Mouse (Mus musculus): ENCODE measurements at regions not wholly inside any gene's neighbourhood (a gene's known extent, or its start where the extent isn't known, plus 50 kb on each side); places are given as distances from the start of the nearest gene placed in this dataset.
A peak's percentile ranks its signal among the peaks of the same experiment; 100 is the strongest.

DNA sequence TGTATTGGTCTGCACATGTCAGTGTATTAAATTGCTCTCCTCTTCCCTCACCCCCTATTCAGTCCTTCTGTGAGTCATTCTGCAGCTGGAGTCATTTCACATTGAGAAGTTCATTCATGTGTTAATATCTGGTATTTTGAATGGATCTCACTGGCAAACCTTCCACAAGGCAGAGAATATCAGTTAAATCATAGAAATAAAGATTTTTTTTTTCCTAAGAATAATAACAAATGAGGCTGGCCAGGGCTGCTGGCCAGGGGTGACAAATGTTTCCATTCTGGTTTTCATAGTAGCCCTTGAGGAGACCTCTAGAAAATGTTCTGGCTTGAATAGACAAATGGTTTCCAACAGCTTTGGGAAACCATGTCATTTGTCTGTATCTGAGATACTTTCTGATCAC, 124.8 kb downstream of the Cdca7 start:
- H3K27me3 ChIP-seq (ENCODE audit: control insufficient read depth, insufficient read depth, low read length): no peaks in the 10 kb centered on the region
- H3K4me2 ChIP-seq (replicated peaks; ENCODE audit: low read depth, low read length): no peak overlapping the region
- ATAC-seq (ENCODE audit: low FRiP score, low TSS enrichment): no peak
- no peak overlapping the region for H3K9ac ChIP-seq (ENCODE audit: low read depth, low read length)
- H3K4me3 ChIP-seq (ENCODE audit: low read length): no peak overlapping the region
- no peaks in the 10 kb centered on the region for H3K4me1 ChIP-seq (ENCODE audit: control insufficient read depth, insufficient read depth, low read length)
- H3K36me3 ChIP-seq (ENCODE audit: control insufficient read depth, insufficient read depth, low read length): no peaks in the 10 kb centered on the region
- H3K27ac ChIP-seq (ENCODE audit: low read depth, low read length): no peak overlapping the region
- H3K9me3 ChIP-seq (ENCODE audit: control insufficient read depth, low read length): no peaks in the 10 kb centered on the region

DNA sequence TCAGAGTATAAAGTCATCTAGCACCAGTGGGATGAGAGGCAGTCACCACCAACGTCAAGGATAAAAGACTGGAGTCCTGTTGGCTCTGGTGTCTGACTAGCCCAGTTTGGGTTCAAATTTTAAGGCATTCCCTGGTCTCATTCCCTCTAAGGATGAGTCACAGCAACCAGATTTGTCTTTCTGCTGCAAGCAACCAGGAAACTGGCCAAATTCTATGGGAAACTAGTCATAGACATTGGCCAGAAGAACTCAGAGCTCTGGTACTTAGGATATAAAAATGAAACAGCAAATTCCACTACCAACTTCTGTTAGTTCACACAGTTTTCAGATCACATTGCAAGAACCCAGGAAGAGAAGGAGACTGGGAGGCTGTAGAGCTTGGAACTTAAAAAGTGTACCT, 126.2 kb downstream of the Cdca7 start:
- 75% methylated on average over 1 of the region's 1 CpGs for WGBS
- Histone ChIP-seq H3K27me3 (ENCODE audit: control insufficient read depth, insufficient read depth, low read length) (no peaks in the 10 kb centered on the region), H3K4me1 (ENCODE audit: control insufficient read depth, insufficient read depth, low read length) (no peaks in the 10 kb centered on the region), H3K36me3 (ENCODE audit: control insufficient read depth, insufficient read depth, low read length) (no peaks in the 10 kb centered on the region), H3K9ac (ENCODE audit: low read depth, low read length) (no peak overlapping the region), H3K9me3 (ENCODE audit: control insufficient read depth, low read length) (no peaks in the 10 kb centered on the region), H3K4me2 (replicated peaks; ENCODE audit: low read depth, low read length) (no peak overlapping the region), H3K27ac (ENCODE audit: low read depth, low read length) (no peak overlapping the region), H3K4me3 (ENCODE audit: low read length) (no peak overlapping the region)
- ATAC-seq (ENCODE audit: low FRiP score, low TSS enrichment): no peak

DNA sequence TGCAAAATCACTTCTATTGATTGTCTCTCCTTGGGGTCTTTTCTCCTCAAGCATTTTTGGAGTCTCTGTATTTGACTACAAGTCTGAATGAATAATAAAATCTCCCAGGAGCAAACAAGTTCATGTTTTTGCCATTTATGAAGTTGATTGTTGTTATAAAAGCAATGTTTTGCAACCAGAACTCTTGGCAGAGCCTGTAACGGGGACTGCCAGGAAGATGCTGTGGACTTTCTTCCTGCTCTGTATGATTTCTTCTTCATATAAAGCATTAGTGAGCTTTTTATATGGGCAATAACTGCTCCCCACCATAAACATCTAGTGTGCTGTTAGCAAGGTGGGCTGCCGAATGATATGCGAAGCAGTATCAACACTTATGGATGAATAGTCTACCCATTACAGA, 136.3 kb downstream of the Cdca7 start:
- H3K4me1 ChIP-seq (ENCODE audit: control insufficient read depth, insufficient read depth, low read length): no peaks in the 10 kb centered on the region
- H3K36me3 ChIP-seq (ENCODE audit: control insufficient read depth, insufficient read depth, low read length): no peaks in the 10 kb centered on the region
- H3K9ac ChIP-seq (ENCODE audit: low read depth, low read length): no peak overlapping the region
- no peak overlapping the region for H3K27ac ChIP-seq (ENCODE audit: low read depth, low read length)
- no peak for ATAC-seq (ENCODE audit: low FRiP score, low TSS enrichment)
- 89% methylated on average over 3 of the region's 3 CpGs for WGBS
- H3K4me3 ChIP-seq (ENCODE audit: low read length): no peak overlapping the region
- H3K4me2 ChIP-seq (replicated peaks; ENCODE audit: low read depth, low read length): no peak overlapping the region
- no peaks in the 10 kb centered on the region for H3K9me3 ChIP-seq (ENCODE audit: control insufficient read depth, low read length)
- H3K27me3 ChIP-seq (ENCODE audit: control insufficient read depth, insufficient read depth, low read length): no peaks in the 10 kb centered on the region

DNA sequence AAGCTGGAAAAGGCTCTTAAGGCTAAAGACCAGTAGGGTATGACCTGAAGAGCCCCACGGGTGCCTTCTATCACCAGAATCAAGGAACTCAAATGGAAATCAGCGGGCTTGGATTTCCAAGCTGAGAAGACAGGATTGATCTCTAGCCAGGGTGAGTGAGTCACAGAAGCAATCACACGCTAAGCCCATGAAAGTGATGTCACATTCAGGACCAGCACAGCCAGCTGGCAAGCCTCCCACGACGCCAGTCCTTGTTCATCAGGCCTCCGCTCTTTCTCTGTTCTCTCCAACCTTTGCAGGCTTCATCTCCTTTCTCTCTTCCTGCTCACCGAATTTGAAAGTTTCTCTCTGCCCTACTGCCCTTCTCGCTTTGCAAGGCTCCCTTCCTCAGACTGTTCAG, 138.3 kb downstream of the Cdca7 start:
- no peak overlapping the region for H3K4me3 ChIP-seq (ENCODE audit: low read length)
- no peaks in the 10 kb centered on the region for H3K4me1 ChIP-seq (ENCODE audit: control insufficient read depth, insufficient read depth, low read length)
- H3K4me2 ChIP-seq (replicated peaks; ENCODE audit: low read depth, low read length): no peak overlapping the region
- no peak overlapping the region for H3K27ac ChIP-seq (ENCODE audit: low read depth, low read length)
- no peak overlapping the region for H3K9ac ChIP-seq (ENCODE audit: low read depth, low read length)
- H3K36me3 ChIP-seq (ENCODE audit: control insufficient read depth, insufficient read depth, low read length): no peaks in the 10 kb centered on the region
- no peak for ATAC-seq (ENCODE audit: low FRiP score, low TSS enrichment)
- H3K9me3 ChIP-seq (ENCODE audit: control insufficient read depth, low read length): no peaks in the 10 kb centered on the region
- 77% methylated on average over 8 of the region's 8 CpGs for WGBS
- H3K27me3 ChIP-seq (ENCODE audit: control insufficient read depth, insufficient read depth, low read length): no peaks in the 10 kb centered on the region

DNA sequence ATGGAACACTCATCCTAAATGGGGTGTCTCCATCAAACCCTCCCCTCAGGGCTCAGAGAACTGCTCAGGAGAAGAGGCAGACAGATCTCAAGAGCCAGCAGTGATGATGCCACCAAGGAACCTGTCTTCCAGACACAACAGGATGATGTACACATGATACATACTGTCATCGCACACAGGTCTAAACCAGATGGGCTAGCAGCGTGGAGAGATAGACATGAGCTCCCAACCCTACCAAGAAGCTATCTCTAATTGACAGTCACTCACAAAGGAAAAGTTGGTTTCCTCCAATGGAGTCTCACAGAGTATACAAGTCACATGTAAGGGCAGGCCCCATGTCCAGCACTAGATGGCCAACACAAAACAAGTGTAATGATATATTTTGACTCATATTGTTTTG, 139.9 kb downstream of the Cdca7 start:
- no peak for ATAC-seq (ENCODE audit: low FRiP score, low TSS enrichment)

DNA sequence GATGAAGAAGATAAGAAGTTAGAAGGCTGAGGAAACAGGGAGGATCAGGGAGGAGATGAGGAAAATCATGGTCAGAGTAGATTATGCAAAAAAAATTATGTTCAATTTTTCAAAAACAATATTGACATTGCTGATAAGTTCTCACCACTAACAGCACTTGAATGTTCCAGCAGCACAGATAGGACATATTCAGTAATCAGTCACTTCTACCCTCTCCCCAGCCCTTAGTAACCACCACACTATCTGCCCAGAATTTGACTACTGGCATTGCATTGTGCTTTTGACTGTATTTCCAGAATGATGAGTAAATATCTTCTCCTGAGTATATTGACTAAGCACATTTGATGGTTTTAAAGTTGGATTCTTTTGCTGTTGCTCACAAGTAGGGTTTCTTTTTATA, 140.5 kb downstream of the Cdca7 start:
- Histone ChIP-seq H3K4me1 (ENCODE audit: control insufficient read depth, insufficient read depth, low read length) (0 out of 2 replicates have a peak, but pooled peaks cover 2% of the 10 kb centered on the region), H3K27me3 (ENCODE audit: control insufficient read depth, insufficient read depth, low read length) (no peaks in the 10 kb centered on the region), H3K9me3 (ENCODE audit: control insufficient read depth, low read length) (no peaks in the 10 kb centered on the region), H3K9ac (ENCODE audit: low read depth, low read length) (no peak overlapping the region), H3K36me3 (ENCODE audit: control insufficient read depth, insufficient read depth, low read length) (no peaks in the 10 kb centered on the region), H3K4me2 (replicated peaks; ENCODE audit: low read depth, low read length) (no peak overlapping the region), H3K4me3 (ENCODE audit: low read length) (no peak overlapping the region), H3K27ac (ENCODE audit: low read depth, low read length) (no peak overlapping the region)
- ATAC-seq (ENCODE audit: low FRiP score, low TSS enrichment): no peak

More for the DNA sequence above, 139.9 kb downstream of the Cdca7 start:
- Histone ChIP-seq H3K4me2 (replicated peaks; ENCODE audit: low read depth, low read length) (no peak overlapping the region), H3K9ac (ENCODE audit: low read depth, low read length) (no peak overlapping the region), H3K4me1 (ENCODE audit: control insufficient read depth, insufficient read depth, low read length) (0 out of 2 replicates have a peak, but pooled peaks cover 2% of the 10 kb centered on the region), H3K27ac (ENCODE audit: low read depth, low read length) (no peak overlapping the region), H3K36me3 (ENCODE audit: control insufficient read depth, insufficient read depth, low read length) (no peaks in the 10 kb centered on the region), H3K4me3 (ENCODE audit: low read length) (no peak overlapping the region), H3K9me3 (ENCODE audit: control insufficient read depth, low read length) (no peaks in the 10 kb centered on the region), H3K27me3 (ENCODE audit: control insufficient read depth, insufficient read depth, low read length) (no peaks in the 10 kb centered on the region)
- WGBS: 97% methylated on average over 2 of the region's 2 CpGs

DNA sequence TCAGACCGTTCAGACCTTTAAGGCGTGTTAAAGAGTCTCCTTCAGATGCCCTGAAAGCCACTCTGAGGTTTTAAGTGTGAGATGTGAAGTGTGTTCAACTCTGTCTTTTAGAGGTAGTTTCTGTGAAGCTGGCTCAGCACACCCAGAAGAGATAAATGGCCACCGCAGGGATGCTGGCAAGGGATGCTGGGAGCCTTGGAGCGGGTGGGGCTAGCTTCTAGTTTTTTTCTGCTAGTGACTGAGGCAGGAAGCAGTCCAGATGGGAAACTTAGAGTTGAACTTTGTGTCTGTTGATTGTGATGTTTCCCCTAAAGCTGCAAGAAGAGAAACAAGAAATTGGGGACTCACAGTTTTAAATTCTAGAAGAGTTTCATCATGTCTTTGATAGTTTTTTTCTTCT, 143.5 kb downstream of the Cdca7 start:
- Histone ChIP-seq H3K9me3 (ENCODE audit: control insufficient read depth, low read length) (no peaks in the 10 kb centered on the region), H3K4me3 (ENCODE audit: low read length) (no peak overlapping the region), H3K36me3 (ENCODE audit: control insufficient read depth, insufficient read depth, low read length) (no peaks in the 10 kb centered on the region), H3K9ac (ENCODE audit: low read depth, low read length) (no peak overlapping the region), H3K27me3 (ENCODE audit: control insufficient read depth, insufficient read depth, low read length) (no peaks in the 10 kb centered on the region), H3K27ac (ENCODE audit: low read depth, low read length) (no peak overlapping the region), H3K4me1 (ENCODE audit: control insufficient read depth, insufficient read depth, low read length) (0 out of 2 replicates have a peak, but pooled peaks cover 2% of the 10 kb centered on the region), H3K4me2 (replicated peaks; ENCODE audit: low read depth, low read length) (no peak overlapping the region)
- 63% methylated on average over 4 of the region's 4 CpGs for WGBS
- no peak for ATAC-seq (ENCODE audit: low FRiP score, low TSS enrichment)

DNA sequence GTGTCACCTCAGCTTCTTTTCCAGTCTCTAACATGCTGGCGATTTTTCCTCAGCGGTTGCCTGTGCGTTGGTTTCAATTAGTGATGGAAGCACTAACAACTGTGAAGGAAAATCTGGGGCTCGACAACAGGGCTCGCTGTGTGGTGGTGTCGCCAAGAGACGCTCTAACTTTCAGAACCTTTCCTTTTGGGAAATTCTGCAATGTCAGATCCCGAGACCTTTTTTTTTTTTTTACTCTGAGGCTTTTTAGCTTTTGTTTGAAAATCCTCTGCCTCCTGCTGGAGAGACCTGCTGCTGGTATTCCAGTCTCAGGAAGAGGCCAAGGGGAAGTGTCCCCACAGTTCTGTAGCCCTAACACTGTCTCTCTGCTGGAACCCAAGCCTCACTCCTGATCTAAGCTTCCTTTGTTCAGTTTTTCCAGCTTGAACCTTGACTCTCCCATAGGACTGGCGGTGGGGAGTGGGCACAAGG, 144.3 kb downstream of the Cdca7 start:
- Histone ChIP-seq H3K4me1 (ENCODE audit: control insufficient read depth, insufficient read depth, low read length) (0 out of 2 replicates have a peak, but pooled peaks cover 2% of the 10 kb centered on the region), H3K4me3 (ENCODE audit: low read length) (peak overlapping the region; percentile 22), H3K27ac (ENCODE audit: low read depth, low read length) (no peak overlapping the region), H3K36me3 (ENCODE audit: control insufficient read depth, insufficient read depth, low read length) (no peaks in the 10 kb centered on the region), H3K27me3 (ENCODE audit: control insufficient read depth, insufficient read depth, low read length) (no peaks in the 10 kb centered on the region), H3K9ac (ENCODE audit: low read depth, low read length) (peak overlapping the region; percentile 31; the same call in 1 of the 2 replicates), H3K4me2 (replicated peaks; ENCODE audit: low read depth, low read length) (peak overlapping the region; percentile 43), H3K9me3 (ENCODE audit: control insufficient read depth, low read length) (no peaks in the 10 kb centered on the region)
- 6% methylated on average over 9 of the region's 9 CpGs for WGBS
- no peak for ATAC-seq (ENCODE audit: low FRiP score, low TSS enrichment)

DNA sequence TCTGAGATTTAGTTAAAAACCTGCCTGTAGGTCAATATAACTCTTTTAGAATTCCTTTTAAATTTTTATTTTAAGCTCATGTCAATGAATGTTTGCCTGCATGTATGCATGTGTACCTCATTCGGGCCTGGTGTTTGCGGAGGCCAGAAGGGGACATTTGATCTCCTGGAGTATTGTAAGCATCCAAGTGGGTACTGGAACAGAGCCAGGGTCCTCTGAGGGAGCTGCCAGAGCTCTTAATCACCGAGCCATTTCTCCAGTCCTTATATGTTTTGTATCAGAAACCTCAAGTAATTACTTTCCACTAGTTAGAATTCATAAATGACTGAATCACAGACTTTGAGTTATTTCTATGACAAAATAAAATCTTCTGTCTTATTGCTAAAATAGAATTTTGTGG, 152.0 kb downstream of the Cdca7 start:
- Histone ChIP-seq H3K36me3 (ENCODE audit: control insufficient read depth, insufficient read depth, low read length) (no peaks in the 10 kb centered on the region), H3K27ac (ENCODE audit: low read depth, low read length) (no peak overlapping the region), H3K27me3 (ENCODE audit: control insufficient read depth, insufficient read depth, low read length) (no peaks in the 10 kb centered on the region), H3K9me3 (ENCODE audit: control insufficient read depth, low read length) (no peaks in the 10 kb centered on the region), H3K4me1 (ENCODE audit: control insufficient read depth, insufficient read depth, low read length) (peaks cover 5% of the 10 kb centered on the region; the same call in 1 of the 2 replicates), H3K4me3 (ENCODE audit: low read length) (no peak overlapping the region), H3K9ac (ENCODE audit: low read depth, low read length) (no peak overlapping the region), H3K4me2 (replicated peaks; ENCODE audit: low read depth, low read length) (no peak overlapping the region)
- no peak for ATAC-seq (ENCODE audit: low FRiP score, low TSS enrichment)
- 53% methylated on average over 3 of the region's 3 CpGs for WGBS

Measured in kidney, embryonic 14.5 days (tissue).